Mouse (Mus musculus) bone marrow macrophage, adult 2 months (primary cell): ENCODE data around the gene Ccdc187.

Source experiments
- CTCF ChIP-seq: IDR thresholded peaks from 2 replicates; pipeline ENCODE4 v1.5.1; 2012; ENCODE audit warnings: low read depth, mild to moderate bottlenecking, low read length, moderate library complexity
- POLR2A ChIP-seq: IDR thresholded peaks from 2 replicates; pipeline ENCODE4 v1.6.1; 2012; ENCODE audit warnings: mild to moderate bottlenecking, low read depth, low read length, borderline replicate concordance

DNA sequence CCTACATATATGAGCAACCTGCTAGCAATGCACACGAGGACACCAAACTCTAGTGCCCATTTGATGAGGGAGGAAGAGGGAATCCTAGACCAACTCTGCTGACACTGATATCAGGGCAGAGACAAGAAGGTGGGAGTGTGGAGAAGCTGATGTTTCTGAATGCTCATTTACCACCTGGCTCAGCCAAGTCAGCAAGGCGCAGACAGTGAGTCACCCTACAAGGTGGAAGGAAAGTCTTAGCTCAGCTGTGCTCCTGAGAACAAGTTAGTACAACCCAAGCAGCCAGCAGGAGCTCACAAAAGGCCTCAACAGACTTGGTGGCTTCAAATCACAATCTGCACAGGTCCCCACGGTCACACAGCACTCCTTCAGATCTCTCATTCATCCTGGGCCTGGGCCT, 63.0 kb downstream of the Ccdc187 start:
- TF ChIP-seq CTCF = no peak
- TF ChIP-seq POLR2A = no peak
